14 mouse cellular contexts compared by ENCODE assay signal in the genomic region with DNA sequence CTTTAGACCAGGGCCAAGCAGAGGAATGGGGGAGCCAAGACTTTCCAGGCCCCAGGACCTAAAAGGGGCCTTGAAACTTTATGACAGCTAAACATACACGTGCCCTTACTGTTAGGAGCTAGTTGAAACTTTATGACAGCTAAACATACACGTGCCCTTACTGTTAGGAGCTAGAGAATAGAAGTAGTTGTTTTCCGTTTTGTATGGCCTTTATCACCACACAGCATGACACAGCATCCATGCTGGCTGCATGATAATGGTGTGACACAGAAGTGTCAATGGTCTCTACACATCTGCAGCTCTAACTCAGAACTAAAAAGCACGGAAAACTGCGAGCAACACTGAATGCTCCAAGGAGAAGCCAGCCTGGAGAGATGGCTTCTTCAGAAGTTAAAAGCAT.
"Had no signal": no experiment of that assay in that cellular context is flagged by ENCODE, and none has a peak within 500 bp of the region (broad histone marks: within the 10 kb centered on the region; RNA-seq: fewer than 3 reads in every experiment).

No protein-coding gene starts in this region.

- H3K4me1 ChIP-seq: stomach, embryonic 15.5 days had no signal

- H3K27ac ChIP-seq: midbrain, embryonic 13.5 days; midbrain, embryonic 15.5 days; neural tube, embryonic 12.5 days; stomach, embryonic 15.5 days; stomach, postnatal 0 days had no signal

- H3K36me3 ChIP-seq: midbrain, embryonic 13.5 days; midbrain, embryonic 15.5 days; stomach, embryonic 15.5 days had no signal

- H3K27me3 ChIP-seq: midbrain, embryonic 13.5 days; midbrain, embryonic 15.5 days; neural tube, embryonic 12.5 days; stomach, embryonic 15.5 days had no signal

- H3K4me3 ChIP-seq: midbrain, embryonic 13.5 days; midbrain, embryonic 15.5 days; neural tube, embryonic 12.5 days; stomach, embryonic 15.5 days had no signal

- DNase-seq: lung, adult 18-20 months; lung, embryonic 14.5 days; lung, postnatal 10 days; lung, postnatal 4 days; right cerebral cortex, postnatal 14 days; thymus, adult 2 months; thymus, postnatal 25 days; thymus, postnatal 4 days had no signal

- ATAC-seq: midbrain, embryonic 13.5 days had no signal

- H3K9ac ChIP-seq: lung, embryonic 14.5 days; midbrain, embryonic 13.5 days; midbrain, embryonic 15.5 days; neural tube, embryonic 12.5 days; stomach, embryonic 15.5 days had no signal

- H3K4me2 ChIP-seq: lung, embryonic 14.5 days; midbrain, embryonic 11.5 days; midbrain, embryonic 13.5 days; midbrain, embryonic 15.5 days; neural tube, embryonic 12.5 days; stomach, embryonic 15.5 days had no signal

- H3K9me3 ChIP-seq: midbrain, embryonic 13.5 days; midbrain, embryonic 15.5 days; neural tube, embryonic 12.5 days; stomach, embryonic 15.5 days had no signal
